Mouse (Mus musculus): ENCODE measurements around the gene Gm884.

DNA sequence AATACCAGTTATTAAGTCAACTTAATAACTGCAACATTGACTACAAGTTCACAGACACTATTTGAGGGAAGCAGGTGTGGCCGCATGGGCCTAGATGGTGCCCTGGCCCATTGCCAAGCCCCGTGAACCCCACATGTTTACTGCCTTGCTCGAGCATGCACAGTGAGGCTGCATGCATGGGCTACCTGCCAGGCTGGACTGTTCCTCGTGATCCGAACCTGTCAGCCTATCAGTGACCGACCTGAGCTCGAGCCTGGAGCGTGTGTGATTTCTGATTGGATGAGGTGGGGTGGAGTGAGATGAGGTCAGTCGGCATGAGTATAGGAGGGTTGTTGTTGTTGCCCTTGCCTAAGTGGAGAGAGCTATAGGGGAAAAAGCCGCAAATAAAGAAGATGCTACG, 42.6 kb downstream of the Gm884 start:
- TF ChIP-seq MYOD1 (IDR thresholded peaks at IDR 0.05; ENCODE audit: control insufficient read depth, insufficient read length, low read depth) (no peak), CTCF (IDR thresholded peaks at IDR 0.05; ENCODE audit: control insufficient read depth, insufficient read depth, insufficient read length) (no peak), MAX (IDR thresholded peaks at IDR 0.05) (no peak), CEBPB (IDR thresholded peaks at IDR 0.05; ENCODE audit: low read depth) (no peak), MYOG (IDR thresholded peaks at IDR 0.05; ENCODE audit: control insufficient read depth, extremely low read depth, insufficient read length) (no peak), USF1 (IDR thresholded peaks at IDR 0.05; ENCODE audit: low read depth) (no peak), FOSL1 (IDR thresholded peaks at IDR 0.05; ENCODE audit: insufficient read depth, low read length, poor library complexity, severe bottlenecking) (no peak)
